Mouse (Mus musculus): ENCODE data around the gene Lysmd4.

Gene Lysmd4

DNA sequence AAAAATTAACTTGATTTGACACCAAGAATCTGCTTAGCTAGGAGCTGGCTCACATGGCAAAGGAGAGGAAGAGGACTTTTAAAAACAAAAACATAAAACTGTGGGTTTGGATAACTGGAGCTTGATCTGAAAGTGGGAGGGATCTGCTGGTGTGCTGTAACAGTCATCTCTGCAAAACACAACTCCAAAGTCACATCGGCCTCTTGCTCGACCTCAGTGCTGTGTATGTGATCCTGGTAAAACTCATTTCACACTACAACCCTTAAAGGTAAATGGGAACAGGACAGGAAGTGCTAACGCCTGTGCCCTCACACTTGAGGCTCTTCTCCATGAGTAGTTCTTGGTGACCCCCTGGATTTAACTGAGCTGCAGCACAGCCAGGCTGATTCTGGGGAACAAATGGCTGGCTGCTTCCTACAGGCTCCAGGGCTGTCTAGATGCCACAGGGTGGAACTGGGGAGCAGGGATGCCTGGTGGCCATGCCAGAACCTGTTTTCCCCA lies 8.3 kb downstream of the Lysmd4 start:
- DNase-seq (ENCODE audit: low spot score): no peak

DNA sequence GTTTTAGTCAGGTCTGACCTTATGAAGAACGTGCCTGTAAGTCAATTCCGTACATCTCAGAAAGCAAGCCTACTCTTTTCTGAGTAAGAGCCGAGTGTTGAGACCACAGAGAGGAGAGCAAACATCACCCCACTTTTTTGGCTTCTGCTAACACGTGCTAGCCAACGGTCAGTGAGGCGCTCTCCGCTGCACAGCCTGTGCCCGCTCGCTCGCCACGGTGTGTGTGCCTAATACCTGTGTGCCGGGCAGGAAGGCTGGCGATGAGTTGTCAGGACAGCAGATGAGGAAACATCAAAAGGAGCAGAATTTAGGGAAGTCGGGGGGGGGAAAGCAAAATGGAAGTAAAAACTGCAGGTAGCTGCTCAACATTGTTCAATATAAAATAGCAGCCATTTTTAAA lies 10.2 kb downstream of the Lysmd4 start:
- no peak for DNase-seq (ENCODE audit: low spot score)

DNA sequence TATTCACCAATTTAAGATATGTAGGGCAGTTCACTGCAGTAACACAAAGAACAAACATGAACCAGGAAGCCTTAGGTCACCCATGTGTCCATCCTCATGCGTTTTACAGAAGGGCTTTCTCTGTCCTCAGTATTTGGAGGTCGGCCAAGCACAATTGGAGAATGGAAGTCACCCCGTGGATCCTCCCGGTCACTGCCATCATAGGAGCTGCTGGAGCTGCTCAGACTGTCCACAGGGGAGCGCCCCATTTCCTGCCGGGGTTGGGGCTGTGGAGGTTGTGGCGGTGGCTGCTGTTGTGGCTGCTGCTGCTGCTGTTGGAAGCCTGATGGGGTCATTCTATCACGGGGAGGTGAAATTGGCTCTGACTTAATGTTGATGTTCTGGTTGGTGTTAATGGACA lies 12.5 kb downstream of the Lysmd4 start:
- DNase-seq (ENCODE audit: low spot score): no peak

DNA sequence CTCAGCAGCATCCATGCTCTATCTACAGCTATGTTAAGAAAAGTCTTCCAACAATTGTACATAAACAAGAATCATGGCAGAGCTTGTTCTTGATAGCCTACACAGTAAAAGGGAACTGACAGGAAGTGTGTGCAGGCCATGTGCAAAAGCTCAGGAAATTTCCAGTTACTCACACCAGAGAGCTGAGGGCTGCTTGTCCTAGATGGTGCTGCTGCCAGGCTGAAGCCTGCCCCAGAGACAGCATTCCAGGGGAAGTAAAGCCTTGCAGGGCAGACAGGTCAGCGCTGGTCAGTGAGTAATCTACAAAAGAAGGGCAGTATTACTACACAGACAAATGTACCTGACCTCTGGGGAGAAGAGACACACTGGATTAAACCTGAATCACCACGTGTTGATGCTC lies 14.0 kb downstream of the Lysmd4 start:
- no peak for DNase-seq (ENCODE audit: low spot score)

DNA sequence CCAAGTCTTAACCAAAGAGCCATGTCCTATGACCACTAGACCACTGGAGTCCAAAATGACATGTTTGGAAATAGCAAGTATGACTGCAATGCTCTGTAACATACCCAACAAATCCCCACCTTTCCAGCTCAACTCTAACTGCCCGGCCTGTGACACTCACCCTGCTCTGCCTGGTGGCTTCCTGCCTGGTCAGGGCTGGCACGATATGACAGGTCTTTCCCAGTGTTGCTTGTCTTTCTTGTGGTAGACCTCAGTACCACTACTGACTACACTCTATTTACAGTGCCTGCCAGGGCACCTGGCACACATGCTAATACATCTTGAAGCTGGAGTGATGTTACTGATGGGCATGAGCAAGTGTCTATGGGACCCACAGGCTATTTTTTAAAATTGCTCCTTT lies 15.4 kb downstream of the Lysmd4 start:
- DNase-seq (ENCODE audit: low spot score): no peak

DNA sequence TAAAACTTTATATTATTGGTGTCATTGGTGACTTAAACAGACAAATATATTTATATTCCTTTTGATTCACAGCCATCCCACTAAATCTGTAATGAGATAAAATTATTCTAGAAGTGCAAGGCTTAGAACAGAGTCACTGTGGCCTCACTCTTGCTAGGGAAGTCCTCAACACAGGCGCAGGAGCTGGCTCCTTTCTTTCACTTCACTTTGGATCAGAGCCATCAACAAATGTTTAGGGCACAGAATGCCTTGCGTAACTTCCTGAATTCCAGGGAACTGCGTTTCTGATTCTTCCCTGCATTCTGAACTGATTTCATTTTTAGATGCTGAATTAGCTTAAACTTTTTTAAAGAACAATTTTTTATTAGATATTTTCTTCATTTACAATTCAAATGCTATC lies 19.6 kb downstream of the Lysmd4 start:
- DNase-seq (ENCODE audit: low spot score): no peak

DNA sequence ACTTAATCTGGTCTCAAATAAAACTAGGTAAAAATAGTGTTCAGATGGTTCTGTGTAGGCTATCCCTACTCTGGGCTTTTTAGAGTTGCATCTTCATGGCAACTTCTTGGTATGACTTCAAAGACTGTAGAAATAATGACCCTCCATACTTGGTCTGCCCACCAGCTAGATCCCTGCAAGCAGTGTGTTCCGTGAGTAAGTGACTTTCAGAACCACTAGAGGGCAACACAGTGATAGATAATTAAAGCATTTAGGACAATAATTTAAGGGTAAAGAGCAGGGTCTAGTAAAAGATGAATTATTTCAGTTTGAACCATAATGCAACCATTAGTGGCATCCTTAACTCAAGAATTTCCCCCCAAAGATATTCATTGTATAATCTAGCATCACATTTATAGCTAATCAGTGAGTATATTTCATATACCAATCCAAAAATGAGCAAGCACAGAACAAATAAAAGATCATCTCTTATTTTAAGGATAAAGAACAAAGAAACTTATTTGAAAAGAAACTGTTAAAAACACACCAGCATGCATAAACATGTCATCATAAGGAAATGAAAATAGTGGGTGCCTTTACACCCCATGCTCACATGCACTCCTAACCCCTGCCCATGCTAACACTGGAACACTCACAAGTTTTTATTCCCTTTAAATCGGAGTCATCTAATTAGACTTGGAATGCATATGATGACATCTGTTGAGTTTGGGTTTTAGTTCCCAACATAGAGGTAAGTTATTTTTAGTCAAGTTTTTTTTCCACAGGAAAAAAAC lies 21.0 kb downstream of the Lysmd4 start:
- DNase-seq (ENCODE audit: low spot score): no peak

DNA sequence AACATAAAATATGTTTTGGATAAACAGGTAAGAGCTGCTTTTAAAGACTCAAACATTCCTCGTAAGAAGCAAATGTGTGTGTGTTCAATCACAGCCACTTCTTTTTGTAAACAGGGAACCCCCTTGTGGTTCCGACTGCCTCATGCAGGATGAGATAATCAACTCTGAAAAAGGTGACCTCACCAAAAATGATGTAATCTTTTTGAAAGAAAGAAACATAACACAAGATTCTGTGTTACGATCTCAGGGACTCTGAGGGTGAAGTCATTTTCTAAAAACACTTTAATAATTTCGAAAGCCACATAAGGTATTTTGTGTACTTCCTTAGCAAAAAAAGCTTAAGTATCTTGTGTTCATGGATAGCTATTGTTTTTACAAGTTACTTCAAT lies 21.5 kb downstream of the Lysmd4 start:
- DNase-seq (ENCODE audit: low spot score): no peak

DNA sequence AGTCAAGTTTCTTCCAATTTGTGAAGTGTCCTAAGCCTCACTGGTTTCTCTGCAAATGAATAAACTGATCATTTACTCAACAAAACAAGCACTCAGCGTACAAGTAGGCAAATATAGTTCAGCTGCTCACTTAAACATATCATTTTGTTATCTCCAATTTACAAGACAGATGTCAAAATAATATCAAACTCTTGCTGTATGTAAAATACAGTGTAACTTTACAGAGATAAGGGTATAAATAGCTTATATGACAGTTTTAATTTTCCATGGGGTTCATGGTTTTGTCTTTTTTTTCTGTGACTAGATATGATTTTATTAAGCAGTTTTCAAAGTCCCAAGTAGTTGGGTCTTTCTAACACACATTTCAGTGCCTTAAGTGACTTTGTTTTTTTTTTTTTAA lies 22.9 kb downstream of the Lysmd4 start:
- DNase-seq (ENCODE audit: low spot score): no peak

DNA sequence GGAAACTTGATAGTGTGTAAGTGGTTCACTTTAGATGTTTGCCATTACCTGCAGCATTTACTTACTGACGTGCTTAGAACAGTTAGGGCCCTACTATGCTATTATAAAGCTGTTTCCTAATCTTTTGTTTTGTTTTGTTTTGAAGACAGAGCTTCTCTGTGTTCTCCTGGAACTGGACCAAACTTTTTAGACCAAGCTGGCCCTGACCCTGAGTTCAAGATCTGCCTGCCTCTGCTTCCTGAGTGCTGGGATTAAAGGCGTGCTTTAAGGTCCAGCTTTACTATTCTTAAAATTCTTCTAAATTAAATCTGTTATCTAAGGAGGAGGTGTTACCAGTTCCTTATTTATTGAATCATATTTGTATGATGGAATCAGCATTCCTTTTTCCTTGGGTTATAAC lies 23.7 kb downstream of the Lysmd4 start:
- no peak for DNase-seq (ENCODE audit: low spot score)

DNA sequence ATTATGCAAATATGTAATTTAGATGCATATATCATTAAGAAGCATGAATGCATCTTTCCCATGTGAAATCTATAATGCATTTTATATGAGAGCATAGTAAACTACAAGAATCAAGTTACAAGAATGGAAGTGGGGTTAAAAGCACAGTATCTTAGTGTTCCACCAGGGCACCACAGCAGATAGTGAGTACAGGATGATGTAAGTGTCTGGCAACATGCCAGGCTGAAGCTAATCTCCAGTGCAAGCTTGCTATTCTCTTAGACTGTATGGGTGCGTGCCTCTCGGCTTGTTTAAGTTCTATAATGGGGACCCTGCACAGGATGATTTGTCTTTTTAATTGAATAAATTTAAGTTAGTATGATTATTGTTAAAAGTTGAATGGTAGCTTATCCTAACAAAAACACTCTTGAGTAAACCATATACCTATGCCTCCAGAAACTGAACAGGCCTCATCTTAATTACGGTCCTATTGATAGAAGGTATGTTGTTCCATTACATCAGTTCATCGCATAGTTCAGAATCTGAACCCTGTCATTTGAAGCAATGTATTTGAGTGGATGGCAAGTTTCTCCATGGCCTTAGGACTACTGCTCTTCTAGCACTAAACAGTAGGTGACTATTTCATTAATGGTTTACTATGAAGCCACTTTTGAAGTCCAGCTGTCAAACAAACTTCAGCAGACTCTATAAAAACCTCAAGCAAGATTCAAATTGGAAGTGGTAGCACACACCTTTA lies 37.7 kb downstream of the Lysmd4 start:
- DNase-seq (ENCODE audit: low spot score): peak; percentile 96

DNA sequence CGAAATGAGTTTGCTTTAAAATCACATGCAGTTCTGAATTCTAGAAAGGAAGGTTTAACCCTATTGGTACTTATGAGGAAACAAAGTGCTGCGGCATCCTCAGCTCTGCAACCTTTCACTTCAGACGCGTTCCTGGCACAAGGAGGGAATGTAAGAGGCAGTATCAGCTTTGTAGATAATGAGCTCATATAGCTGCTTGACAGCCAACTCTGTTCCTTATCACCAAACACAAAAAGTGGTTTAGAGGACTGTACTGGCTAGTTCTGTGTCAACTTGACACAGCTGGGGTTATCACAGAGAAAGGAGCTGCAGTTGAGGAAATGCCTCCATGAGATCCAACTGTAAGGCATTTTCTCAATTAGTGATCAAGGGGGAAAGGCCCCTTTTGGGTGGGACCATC lies 48.1 kb downstream of the Lysmd4 start:
- DNase-seq (ENCODE audit: low spot score): peak; percentile 44

DNA sequence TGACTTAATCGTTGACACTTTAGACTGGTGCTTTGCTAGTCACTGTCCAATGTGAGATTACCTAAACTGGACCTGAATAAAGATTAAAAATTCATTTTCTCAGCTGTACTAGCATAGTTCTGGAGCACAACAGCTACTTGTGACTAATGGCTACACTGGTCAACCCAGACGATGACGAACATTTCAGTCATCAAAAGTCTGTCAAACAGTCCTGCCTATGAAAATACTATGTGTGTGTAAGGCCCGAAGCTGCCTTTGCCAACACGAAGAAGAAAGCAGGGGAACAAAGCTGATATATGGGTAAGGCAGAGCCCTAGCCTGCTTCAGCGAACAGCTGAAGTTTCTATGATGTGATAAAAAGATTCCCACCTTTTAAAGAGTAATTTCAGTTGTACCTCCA lies 61.2 kb downstream of the Lysmd4 start:
- DNase-seq (ENCODE audit: low spot score): no peak

DNA sequence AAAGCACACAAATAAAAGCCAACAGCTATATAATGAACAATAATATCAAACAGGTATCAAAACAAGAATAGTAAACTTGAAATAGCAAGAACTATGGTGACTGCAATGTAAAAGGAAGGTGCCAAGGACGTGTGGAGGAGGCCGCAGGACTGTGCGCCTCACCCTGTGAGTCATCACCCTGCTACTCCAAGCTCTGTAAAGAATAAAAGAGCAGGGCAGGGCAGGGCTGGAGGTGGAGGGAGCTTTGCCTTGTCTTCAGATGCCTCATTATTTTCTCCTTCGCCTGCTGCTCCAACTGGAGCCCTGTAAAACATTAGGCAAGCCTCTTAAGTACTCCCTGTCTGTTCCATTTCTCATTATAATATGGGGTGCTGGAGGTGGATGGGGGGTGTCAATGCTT lies 65.1 kb downstream of the Lysmd4 start:
- DNase-seq (ENCODE audit: low spot score): no peak

DNA sequence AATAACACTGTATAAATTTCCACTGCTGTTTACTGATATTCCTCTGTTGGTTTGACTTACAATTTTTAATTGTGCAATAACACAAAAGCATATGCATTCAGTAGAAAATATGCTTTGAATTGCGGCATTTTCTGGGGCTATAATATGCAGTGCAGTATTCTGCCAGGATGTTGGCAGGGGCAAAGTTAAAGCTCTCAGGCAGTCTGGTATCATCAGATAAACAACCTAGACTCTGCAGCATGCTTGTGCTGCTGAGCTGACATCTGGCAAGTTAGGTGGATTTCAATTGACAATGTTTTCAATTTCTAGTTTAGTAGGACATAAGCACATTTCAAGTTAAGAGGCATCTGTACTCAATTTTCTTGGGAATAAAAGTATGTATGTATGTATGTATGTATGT lies 69.0 kb downstream of the Lysmd4 start:
- DNase-seq (ENCODE audit: low spot score): no peak

DNA sequence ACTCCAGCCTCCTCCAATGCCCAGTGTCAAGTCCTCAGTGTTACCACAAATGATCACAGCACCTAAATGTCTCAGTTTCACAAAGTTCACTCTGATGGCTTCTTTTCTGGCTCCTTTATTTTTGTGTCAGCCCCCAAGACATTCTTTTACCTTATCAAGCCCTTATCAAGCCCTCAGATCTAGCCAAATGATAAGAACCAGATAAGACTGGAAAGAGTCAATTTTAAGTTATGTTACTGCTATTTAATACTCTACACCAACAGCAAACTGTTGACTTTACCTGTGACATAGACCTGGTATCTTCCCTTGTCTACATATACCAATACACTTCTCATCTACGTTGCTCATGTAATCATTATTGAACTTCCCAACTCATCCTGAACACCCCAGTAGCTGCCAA lies 74.1 kb downstream of the Lysmd4 start:
- DNase-seq (ENCODE audit: low spot score): no peak

DNA sequence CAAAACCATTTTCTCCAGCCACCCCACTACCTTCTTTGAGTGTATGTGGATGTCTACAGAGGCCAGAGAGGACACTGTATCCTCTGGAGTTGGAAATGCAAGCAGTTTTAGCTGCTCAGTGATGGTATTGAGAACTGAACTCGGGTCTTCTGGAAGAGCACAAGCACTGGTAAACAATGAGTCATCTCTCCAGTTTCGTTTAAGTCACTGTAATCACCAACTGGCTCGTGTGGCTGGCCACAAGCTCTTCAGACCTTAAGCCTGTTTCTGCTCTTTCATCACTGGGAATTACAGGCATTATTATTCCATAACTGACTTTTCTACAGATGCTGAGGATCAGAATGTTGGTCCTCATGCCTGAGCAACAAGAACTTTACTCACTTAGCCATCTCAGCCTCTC lies 82.6 kb downstream of the Lysmd4 start:
- DNase-seq (ENCODE audit: low spot score): no peak

DNA sequence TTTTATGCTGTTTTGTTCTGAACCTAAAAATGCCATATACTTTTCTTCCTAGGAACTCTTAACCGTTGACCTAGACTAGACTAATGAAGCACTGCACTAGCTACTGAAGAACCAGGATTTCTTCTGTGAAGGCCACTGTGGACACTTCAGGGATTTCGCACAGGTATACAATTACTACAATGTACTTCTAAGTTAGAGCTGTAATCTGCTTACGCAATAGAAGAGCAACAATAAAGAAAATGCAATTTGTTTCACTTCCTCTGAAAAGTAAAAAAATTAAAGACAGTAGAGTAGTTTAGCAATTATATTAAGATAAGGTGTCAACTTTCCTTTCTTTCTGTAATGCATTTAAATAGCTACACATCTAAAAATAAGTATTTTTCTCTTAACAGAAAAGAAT lies 84.7 kb downstream of the Lysmd4 start:
- no peak for DNase-seq (ENCODE audit: low spot score)

DNA sequence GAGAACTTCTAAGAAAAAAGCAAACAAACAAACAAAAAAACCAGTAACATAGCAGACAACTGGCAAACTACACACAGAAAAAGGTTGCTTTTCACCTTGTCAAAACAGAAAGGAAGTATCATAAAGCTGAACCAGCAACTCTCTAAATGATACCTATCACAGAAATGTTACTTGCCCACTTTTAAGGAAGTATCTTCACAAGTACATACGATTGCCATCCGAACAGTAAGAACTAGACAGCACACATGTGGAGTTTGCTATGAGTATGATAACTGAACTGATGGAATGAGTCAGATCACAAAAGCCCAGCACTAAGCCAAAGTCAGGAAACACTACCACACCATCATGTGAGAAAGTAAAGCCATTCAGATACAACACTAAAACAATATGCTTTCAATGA lies 85.8 kb downstream of the Lysmd4 start:
- DNase-seq (ENCODE audit: low spot score): no peak

DNA sequence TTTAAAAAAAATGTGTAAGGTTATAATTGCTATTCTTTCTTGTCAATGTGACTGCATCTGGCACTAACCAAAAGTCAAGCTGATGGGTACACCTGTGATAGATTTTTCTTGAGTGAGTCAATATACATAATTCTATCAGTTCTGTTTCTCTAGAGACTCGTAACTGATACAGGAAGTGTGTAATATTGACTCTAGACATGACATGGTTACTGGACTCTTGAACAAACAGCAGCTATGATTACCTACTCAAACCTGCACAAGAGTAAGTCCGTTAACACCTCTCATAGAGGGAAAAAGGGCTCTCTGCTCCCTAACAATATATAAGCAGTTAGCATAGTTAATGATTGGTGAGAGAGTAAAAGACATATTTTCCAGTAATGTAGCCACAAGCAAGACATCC lies 87.8 kb downstream of the Lysmd4 start:
- no peak for DNase-seq (ENCODE audit: low spot score)

DNA sequence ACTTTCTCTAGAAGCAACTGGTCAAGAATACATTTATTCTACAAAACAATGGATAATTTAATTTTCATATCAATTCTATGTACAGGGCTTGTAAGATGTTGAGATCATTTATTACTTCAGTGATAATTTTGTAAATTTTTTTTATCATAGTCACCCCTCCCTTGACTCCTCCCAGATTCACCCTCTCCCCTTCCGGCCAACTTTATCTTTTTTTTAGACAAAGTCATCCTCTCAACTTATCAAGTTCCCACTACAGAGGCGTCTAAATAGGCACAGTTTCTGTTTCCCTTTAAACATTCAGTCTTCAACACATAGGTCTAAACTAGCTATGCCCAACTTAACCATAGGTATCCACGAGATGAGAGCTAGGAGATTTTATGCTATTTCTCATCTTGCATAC lies 90.9 kb downstream of the Lysmd4 start:
- DNase-seq (ENCODE audit: low spot score): peak; percentile 9

DNA sequence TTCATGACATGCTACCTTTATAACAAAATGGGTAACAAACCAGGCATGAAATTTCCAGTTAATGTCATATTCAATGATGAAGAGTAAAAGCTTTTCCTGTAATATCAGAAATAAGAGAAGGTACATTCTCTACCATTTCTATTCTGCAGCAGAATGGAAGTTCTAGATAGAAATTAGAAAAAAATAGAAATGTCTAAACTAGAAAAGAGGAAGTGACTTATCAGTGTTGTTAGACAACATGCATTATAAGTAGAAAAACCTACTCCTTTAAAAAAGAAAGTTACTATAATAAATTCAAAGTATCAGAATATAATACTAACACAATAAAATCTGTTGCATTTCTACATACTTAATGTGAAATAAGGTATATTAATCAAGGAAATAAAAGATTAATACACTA lies 96.4 kb downstream of the Lysmd4 start:
- DNase-seq (ENCODE audit: low spot score): no peak

DNA sequence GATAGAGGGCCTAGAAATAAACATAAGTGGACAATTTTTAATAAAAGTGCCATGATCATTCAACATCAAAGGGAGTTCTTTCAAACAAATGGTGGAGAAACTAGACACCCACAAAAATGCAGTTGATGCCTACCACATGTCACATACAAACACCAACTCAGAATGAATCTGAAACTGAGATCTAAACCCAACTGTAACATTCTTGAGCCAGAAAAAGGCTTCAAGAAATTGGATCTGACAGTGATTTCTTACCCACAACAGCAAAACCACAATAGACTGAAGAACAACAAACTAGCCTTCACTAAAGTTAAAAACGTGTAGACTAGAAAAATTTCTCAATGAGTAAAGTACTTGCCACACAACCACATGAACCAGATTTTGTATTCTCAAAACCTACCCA lies 98.0 kb downstream of the Lysmd4 start:
- DNase-seq (ENCODE audit: low spot score): no peak

Measured in c-Kit-positive CD71-positive TER-119-positive erythroid progenitor cells, embryonic 14.5 days (primary cell).